Mouse (Mus musculus) hindbrain, embryonic 10.5 days (tissue): ENCODE measurements around the gene Neurl3. TPM values are rescaled to one million over a fixed set of nuclear protein-coding genes. Genes with fewer than 3 reads are reported as not detected.

ENCODE experiments used
- DNase-seq: peaks from one replicate; pipeline ENCODE4 v3.0.0-alpha.2; 2017; ENCODE audit warnings: low spot score
- H3K27ac ChIP-seq: fragments of 300-500 bp; sonication (generic); 2 replicates; pipeline ENCODE4 v1.5.1; 2016; ENCODE audit warnings: mild to moderate bottlenecking, moderate library complexity
- H3K27me3 ChIP-seq: fragments of 300-500 bp; sonication (generic); 2 replicates; pipeline ENCODE4 v1.6.1; 2016; ENCODE audit warnings: mild to moderate bottlenecking; ENCODE audit not compliant: poor library complexity, insufficient read depth, severe bottlenecking
- H3K36me3 ChIP-seq: fragments of 300-500 bp; sonication (generic); 2 replicates; pipeline ENCODE4 v1.6.1; 2016; ENCODE audit warnings: mild to moderate bottlenecking, moderate library complexity
- H3K4me1 ChIP-seq: fragments of 300-500 bp; sonication (generic); replicated peaks from 2 replicates; pipeline ENCODE4 v1.6.1; 2016; ENCODE audit warnings: mild to moderate bottlenecking
- H3K4me3 ChIP-seq: fragments of 300-500 bp; sonication (generic); 2 replicates; pipeline ENCODE4 v1.5.1; 2016; ENCODE audit warnings: mild to moderate bottlenecking, moderate library complexity
- H3K9me3 ChIP-seq: fragments of 300-500 bp; sonication (generic); 2 replicates; pipeline ENCODE4 v1.6.1; 2016; ENCODE audit warnings: mild to moderate bottlenecking, moderate library complexity
- WGBS: fragments of 180-500 bp; shearing (Covaris S2); methylation state at CpG from one replicate; pipeline ENCODE4 v1.1.7; 2016; 5-methylcytosine and 5-hydroxymethylcytosine counted together
- polyA plus RNA-seq: library from polyadenylated mRNA; unstranded; fragments of >200 nt; fragmentation: Nextera tagmentation; extraction: Ambion mirVana; gene quantifications from 2 replicates; pipeline ENCODE4 v1.2.1, GENCODE M21; 2016

Gene Neurl3
- polyA plus RNA-seq, 1 experiment from 2014 or later, result 0.31 TPM

- no peak overlapping the region for H3K27ac ChIP-seq
- H3K4me1 ChIP-seq, result no peaks in the 10 kb centered on the region
- no peaks in the 10 kb centered on the region for H3K27me3 ChIP-seq
- 85% methylated on average over 3 of the region's 3 CpGs for WGBS
- H3K4me3 ChIP-seq, result no peak overlapping the region
- H3K9me3 ChIP-seq, result no peaks in the 10 kb centered on the region
- no peaks in the 10 kb centered on the region for H3K36me3 ChIP-seq
- DNase-seq, result no peak
Observed at GRCm38 (mm10) chr1:36280938-36281337, 6.5 kb upstream of the Neurl3 start.

- Histone ChIP-seq H3K27me3 (no peaks in the 10 kb centered on the region), H3K4me3 (no peak overlapping the region), H3K27ac (no peak overlapping the region), H3K9me3 (no peaks in the 10 kb centered on the region), H3K36me3 (no peaks in the 10 kb centered on the region), H3K4me1 (peaks cover 6% of the 10 kb centered on the region; the same call in 1 of the 2 replicates)
- DNase-seq, result peak; percentile 68
- 22% methylated on average over 3 of the region's 3 CpGs for WGBS
Observed at GRCm38 (mm10) chr1:36279202-36279601, 4.7 kb upstream of the Neurl3 start.

GRCm38 (mm10) chr1:36277267-36278060, 3.0 kb upstream of the Neurl3 start:
- 19% methylated on average over 7 of the region's 7 CpGs for WGBS
- Histone ChIP-seq H3K9me3 (no peaks in the 10 kb centered on the region), H3K27ac (no peak overlapping the region), H3K4me1 (peaks cover 12% of the 10 kb centered on the region), H3K27me3 (peaks cover 2% of the 10 kb centered on the region; the same call in 1 of the 2 replicates), H3K4me3 (no peak overlapping the region), H3K36me3 (no peaks in the 10 kb centered on the region)
- DNase-seq, result peak; percentile 84

- no peak overlapping the region for H3K27ac ChIP-seq
- H3K36me3 ChIP-seq, result no peaks in the 10 kb centered on the region
- no peaks in the 10 kb centered on the region for H3K9me3 ChIP-seq
- H3K27me3 ChIP-seq, result peaks cover 17% of the 10 kb centered on the region
- peaks cover 18% of the 10 kb centered on the region for H3K4me1 ChIP-seq
- 78% methylated on average over 13 of the region's 13 CpGs for WGBS
- no peak for DNase-seq
- H3K4me3 ChIP-seq, result no peak overlapping the region
Observed at GRCm38 (mm10) chr1:36275635-36276389, 1.3 kb upstream of the Neurl3 start.

GRCm38 (mm10) chr1:36273288-36273687, 1.2 kb downstream of the Neurl3 start:
- no peak overlapping the region for H3K27ac ChIP-seq
- no peak overlapping the region for H3K4me3 ChIP-seq
- no peaks in the 10 kb centered on the region for H3K36me3 ChIP-seq
- no peak for DNase-seq
- no peaks in the 10 kb centered on the region for H3K9me3 ChIP-seq
- peaks cover 30% of the 10 kb centered on the region for H3K4me1 ChIP-seq
- H3K27me3 ChIP-seq, result peaks cover 43% of the 10 kb centered on the region
- WGBS, result 38% methylated on average over 9 of the region's 9 CpGs

- H3K4me1 ChIP-seq, result peaks cover 30% of the 10 kb centered on the region
- H3K27ac ChIP-seq, result no peak overlapping the region
- peaks cover 45% of the 10 kb centered on the region for H3K27me3 ChIP-seq
- H3K36me3 ChIP-seq, result no peaks in the 10 kb centered on the region
- DNase-seq, result no peak
- H3K9me3 ChIP-seq, result no peaks in the 10 kb centered on the region
- WGBS, result 83% methylated on average over 5 of the region's 5 CpGs
- no peak overlapping the region for H3K4me3 ChIP-seq
Observed at GRCm38 (mm10) chr1:36272546-36272945, 1.9 kb downstream of the Neurl3 start.

GRCm38 (mm10) chr1:36271516-36272230, 2.8 kb downstream of the Neurl3 start:
- H3K9me3 ChIP-seq, result no peaks in the 10 kb centered on the region
- H3K4me3 ChIP-seq, result no peak overlapping the region
- no peak overlapping the region for H3K27ac ChIP-seq
- WGBS, result 76% methylated on average over 8 of the region's 8 CpGs
- H3K4me1 ChIP-seq, result peaks cover 30% of the 10 kb centered on the region
- peaks cover 45% of the 10 kb centered on the region for H3K27me3 ChIP-seq
- H3K36me3 ChIP-seq, result no peaks in the 10 kb centered on the region
- no peak for DNase-seq

GRCm38 (mm10) chr1:36270666-36271065, 3.8 kb downstream of the Neurl3 start:
- WGBS, result 55% methylated on average over 3 of the region's 3 CpGs
- Histone ChIP-seq H3K4me3 (no peak overlapping the region), H3K36me3 (no peaks in the 10 kb centered on the region), H3K27ac (no peak overlapping the region), H3K4me1 (peaks cover 30% of the 10 kb centered on the region), H3K27me3 (peaks cover 45% of the 10 kb centered on the region), H3K9me3 (no peaks in the 10 kb centered on the region)
- DNase-seq, result no peak

- H3K27ac ChIP-seq, result no peak overlapping the region
- peaks cover 45% of the 10 kb centered on the region for H3K27me3 ChIP-seq
- no peak for DNase-seq
- H3K4me1 ChIP-seq, result peaks cover 24% of the 10 kb centered on the region
- no peaks in the 10 kb centered on the region for H3K36me3 ChIP-seq
- H3K9me3 ChIP-seq, result no peaks in the 10 kb centered on the region
- peak overlapping the region; percentile 33 for H3K4me3 ChIP-seq
- WGBS, result 45% methylated on average over 54 of the region's 54 CpGs
Observed at GRCm38 (mm10) chr1:36269121-36269795, 5.2 kb downstream of the Neurl3 start.

- 97% methylated on average over 3 of the region's 3 CpGs for WGBS
- Histone ChIP-seq H3K4me1 (peaks cover 20% of the 10 kb centered on the region), H3K9me3 (no peaks in the 10 kb centered on the region), H3K36me3 (no peaks in the 10 kb centered on the region), H3K27me3 (peaks cover 45% of the 10 kb centered on the region), H3K27ac (no peak overlapping the region), H3K4me3 (no peak overlapping the region)
- no peak for DNase-seq
Observed at GRCm38 (mm10) chr1:36267595-36267994, 6.9 kb downstream of the Neurl3 start.

- H3K4me3 ChIP-seq, result no peak overlapping the region
- no peak overlapping the region for H3K27ac ChIP-seq
- 91% methylated on average over 6 of the region's 6 CpGs for WGBS
- peaks cover 32% of the 10 kb centered on the region for H3K27me3 ChIP-seq
- no peak for DNase-seq
- no peaks in the 10 kb centered on the region for H3K9me3 ChIP-seq
- H3K4me1 ChIP-seq, result peaks cover 15% of the 10 kb centered on the region
- no peaks in the 10 kb centered on the region for H3K36me3 ChIP-seq
Observed at GRCm38 (mm10) chr1:36266293-36266692, 8.2 kb downstream of the Neurl3 start.

- H3K4me1 ChIP-seq, result no peaks in the 10 kb centered on the region
- H3K36me3 ChIP-seq, result no peaks in the 10 kb centered on the region
- DNase-seq, result no peak
- no peak overlapping the region for H3K4me3 ChIP-seq
- 0 out of 2 replicates have a peak, but pooled peaks cover 2% of the 10 kb centered on the region for H3K9me3 ChIP-seq
- H3K27ac ChIP-seq, result no peak overlapping the region
- H3K27me3 ChIP-seq, result peaks cover 9% of the 10 kb centered on the region
- 77% methylated on average over 13 of the region's 13 CpGs for WGBS
Observed at GRCm38 (mm10) chr1:36263833-36264488, 10.5 kb downstream of the Neurl3 start.
